Mouse (Mus musculus): ENCODE measurements around the gene Fbxl7.

Gene Fbxl7

DNA sequence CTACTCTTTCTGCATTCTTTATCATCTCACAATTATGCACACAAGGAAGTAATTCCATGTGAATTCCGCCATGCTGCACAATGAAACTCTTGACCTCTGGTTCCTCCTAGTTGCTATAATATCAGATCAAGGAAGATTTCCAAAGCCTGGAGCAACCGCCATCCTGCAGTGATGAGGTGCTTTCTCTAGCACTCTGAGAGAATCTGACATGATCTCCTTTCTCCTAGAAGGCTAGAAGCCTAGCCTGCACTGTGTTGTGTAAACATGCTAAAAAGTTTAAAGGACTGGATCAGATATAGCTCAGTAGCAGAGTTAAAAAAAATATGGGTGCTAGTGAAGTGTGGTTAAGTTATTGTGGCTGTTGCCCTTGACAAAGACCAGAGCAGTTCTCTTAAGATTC is 33.2 kb downstream of the Fbxl7 start:
- Histone ChIP-seq H3K27me3 (ENCODE audit: control insufficient read depth, insufficient read depth, low read length, poor library complexity, severe bottlenecking) (no peaks in the 10 kb centered on the region), H3K36me3 (ENCODE audit: control insufficient read depth, insufficient read depth, low read length, poor library complexity, severe bottlenecking) (no peaks in the 10 kb centered on the region)
- DNase-seq (ENCODE audit: low read depth, low spot score) = no peak

DNA sequence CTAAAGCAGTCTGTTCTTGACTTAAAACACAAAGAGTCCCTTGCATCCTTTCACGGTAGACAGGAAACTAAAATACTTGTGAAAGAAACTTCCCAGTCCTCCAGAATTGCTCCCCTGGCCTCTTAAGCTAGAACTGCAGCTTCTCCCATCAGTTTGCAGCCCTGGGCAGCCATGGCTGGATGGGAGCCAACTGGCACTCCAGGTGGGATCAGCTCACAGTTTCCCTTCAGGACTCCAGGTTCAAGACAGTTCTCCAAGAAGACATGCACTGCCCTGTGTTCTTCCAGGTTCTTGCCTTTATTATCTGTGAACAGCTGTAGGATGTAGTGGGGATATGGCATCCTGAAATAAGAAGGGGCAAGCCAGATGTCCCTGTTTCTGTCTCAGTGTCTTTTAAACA is 45.8 kb downstream of the Fbxl7 start:
- no peaks in the 10 kb centered on the region for H3K36me3 ChIP-seq (ENCODE audit: control insufficient read depth, insufficient read depth, low read length, poor library complexity, severe bottlenecking)
- no peaks in the 10 kb centered on the region for H3K27me3 ChIP-seq (ENCODE audit: control insufficient read depth, insufficient read depth, low read length, poor library complexity, severe bottlenecking)
- DNase-seq (ENCODE audit: low read depth, low spot score) = no peak

DNA sequence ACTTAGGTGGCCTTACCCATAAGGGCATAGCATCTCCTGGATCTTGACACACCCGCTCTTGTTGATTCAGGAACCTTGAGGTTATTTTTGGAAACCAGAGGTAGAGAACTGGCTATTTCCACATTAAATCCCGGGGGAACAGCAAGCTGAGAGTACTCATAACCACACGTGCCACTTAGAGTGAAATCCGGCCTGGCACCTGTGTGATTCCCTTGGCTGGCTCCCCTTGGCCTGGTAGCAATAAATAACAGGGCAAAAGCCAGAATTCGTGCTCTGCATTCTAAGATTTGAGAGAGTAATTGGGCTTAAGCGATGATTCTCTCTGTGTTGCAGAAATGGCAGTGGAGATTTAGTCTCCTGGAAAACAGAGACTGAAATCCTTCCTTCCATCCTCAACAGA is 53.2 kb downstream of the Fbxl7 start:
- Histone ChIP-seq H3K36me3 (ENCODE audit: control insufficient read depth, insufficient read depth, low read length, poor library complexity, severe bottlenecking) (no peaks in the 10 kb centered on the region), H3K27me3 (ENCODE audit: control insufficient read depth, insufficient read depth, low read length, poor library complexity, severe bottlenecking) (no peaks in the 10 kb centered on the region)
- no peak for DNase-seq (ENCODE audit: low read depth, low spot score)

DNA sequence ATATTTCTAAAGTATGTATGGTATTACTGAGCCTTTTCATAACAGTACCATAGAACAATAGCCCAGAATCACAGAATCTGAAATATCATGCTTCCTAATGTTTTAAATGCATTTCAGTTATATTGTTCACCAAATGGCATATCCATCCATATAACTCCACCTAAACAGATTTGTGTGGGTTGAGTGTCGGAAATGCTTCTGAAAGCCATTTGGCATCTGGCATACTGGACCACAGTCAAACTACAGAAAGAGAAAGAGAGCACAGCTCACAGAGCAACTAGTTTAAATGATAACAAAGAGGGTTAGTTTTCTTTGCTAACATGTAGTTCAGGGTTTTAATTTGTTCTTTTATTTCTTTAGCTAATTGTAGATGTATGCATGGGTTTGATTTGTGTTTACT is 57.0 kb downstream of the Fbxl7 start:
- H3K36me3 ChIP-seq (ENCODE audit: control insufficient read depth, insufficient read depth, low read length, poor library complexity, severe bottlenecking) = no peaks in the 10 kb centered on the region
- DNase-seq (ENCODE audit: low read depth, low spot score) = no peak
- no peaks in the 10 kb centered on the region for H3K27me3 ChIP-seq (ENCODE audit: control insufficient read depth, insufficient read depth, low read length, poor library complexity, severe bottlenecking)

DNA sequence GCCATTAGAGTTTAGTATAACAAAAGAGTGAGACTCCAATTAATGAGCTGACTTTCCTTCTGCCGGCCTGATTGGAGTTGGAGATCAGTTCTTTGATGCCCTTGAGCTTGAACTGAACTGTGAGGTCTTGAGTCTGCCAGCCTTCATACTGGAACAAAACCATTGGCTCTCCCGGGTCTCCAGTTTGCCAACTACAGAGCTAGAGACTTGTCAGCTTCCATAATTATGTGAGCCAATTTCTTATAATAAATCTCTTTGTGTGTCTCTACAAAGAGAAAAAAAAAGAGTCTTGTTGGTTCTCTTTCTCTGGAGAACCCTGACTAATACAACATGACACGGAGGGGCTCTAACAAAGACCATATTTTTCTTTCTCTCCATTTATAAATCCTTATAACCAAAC is 58.2 kb downstream of the Fbxl7 start:
- no peak for DNase-seq (ENCODE audit: low read depth, low spot score)
- H3K36me3 ChIP-seq (ENCODE audit: control insufficient read depth, insufficient read depth, low read length, poor library complexity, severe bottlenecking) = no peaks in the 10 kb centered on the region

DNA sequence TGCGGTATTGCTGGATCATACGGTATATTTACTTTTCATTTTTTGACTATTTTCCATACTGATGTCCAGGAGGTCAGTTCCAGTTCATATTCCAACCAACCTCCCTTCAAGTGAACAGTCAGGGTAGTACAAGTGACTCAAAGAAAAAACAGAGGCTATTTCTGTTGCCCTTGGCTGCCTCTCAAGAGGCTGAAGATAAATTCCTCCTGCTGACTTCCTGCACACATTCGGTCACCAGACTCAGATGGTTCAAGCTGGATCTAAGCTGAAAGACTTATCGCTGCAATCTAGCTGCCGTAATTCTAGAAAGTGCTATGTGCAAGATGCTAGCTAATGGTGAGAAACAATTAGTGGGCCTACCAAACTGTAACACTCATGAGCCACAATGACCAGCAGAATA is 61.0 kb downstream of the Fbxl7 start:
- no peaks in the 10 kb centered on the region for H3K27me3 ChIP-seq (ENCODE audit: control insufficient read depth, insufficient read depth, low read length, poor library complexity, severe bottlenecking)
- no peaks in the 10 kb centered on the region for H3K36me3 ChIP-seq (ENCODE audit: control insufficient read depth, insufficient read depth, low read length, poor library complexity, severe bottlenecking)
- no peak for DNase-seq (ENCODE audit: low read depth, low spot score)

More for the DNA sequence above, 58.2 kb downstream of the Fbxl7 start:
- H3K27me3 ChIP-seq (ENCODE audit: control insufficient read depth, insufficient read depth, low read length, poor library complexity, severe bottlenecking) = no peaks in the 10 kb centered on the region

DNA sequence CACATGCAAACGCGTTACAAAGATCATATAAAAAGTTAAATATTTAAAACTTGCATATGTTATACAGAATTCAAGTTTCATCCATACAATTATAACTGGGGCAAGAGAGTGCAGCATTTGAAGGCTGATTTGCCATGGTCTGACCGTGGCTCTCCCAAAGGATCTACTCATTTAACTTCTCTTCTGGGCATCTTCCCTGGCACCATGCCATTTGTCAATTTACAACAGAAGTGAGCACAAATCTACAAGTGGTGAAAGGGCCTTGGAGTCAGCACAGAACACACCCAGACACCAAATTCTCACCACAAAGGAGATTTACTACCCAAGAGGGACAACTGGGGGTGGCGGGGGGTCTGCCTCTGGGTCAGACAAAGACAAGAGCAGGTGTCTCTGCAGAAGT is 64.2 kb downstream of the Fbxl7 start:
- H3K27me3 ChIP-seq (ENCODE audit: control insufficient read depth, insufficient read depth, low read length, poor library complexity, severe bottlenecking) = no peaks in the 10 kb centered on the region
- DNase-seq (ENCODE audit: low read depth, low spot score) = no peak
- H3K36me3 ChIP-seq (ENCODE audit: control insufficient read depth, insufficient read depth, low read length, poor library complexity, severe bottlenecking) = no peaks in the 10 kb centered on the region

DNA sequence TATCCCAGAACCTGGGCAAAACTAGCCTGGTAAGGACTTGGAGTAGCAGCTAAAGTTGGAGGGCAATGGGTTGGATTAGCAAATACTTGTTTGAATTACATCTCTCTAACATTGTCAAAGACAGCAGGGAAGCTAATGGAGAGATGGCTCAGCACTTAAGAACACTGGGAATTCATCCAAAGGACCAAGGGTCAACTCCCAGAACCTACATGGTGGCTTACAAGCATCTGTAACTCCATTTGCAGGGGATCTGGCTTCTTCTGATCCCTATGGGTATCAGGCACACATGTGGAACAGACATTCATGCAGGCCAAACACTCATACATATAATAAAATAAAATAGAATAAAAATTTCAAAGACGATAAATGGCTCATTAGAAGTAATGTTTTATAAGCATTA is 78.4 kb downstream of the Fbxl7 start:
- no peaks in the 10 kb centered on the region for H3K27me3 ChIP-seq (ENCODE audit: control insufficient read depth, insufficient read depth, low read length, poor library complexity, severe bottlenecking)
- H3K36me3 ChIP-seq (ENCODE audit: control insufficient read depth, insufficient read depth, low read length, poor library complexity, severe bottlenecking) = no peaks in the 10 kb centered on the region
- DNase-seq (ENCODE audit: low read depth, low spot score) = no peak

DNA sequence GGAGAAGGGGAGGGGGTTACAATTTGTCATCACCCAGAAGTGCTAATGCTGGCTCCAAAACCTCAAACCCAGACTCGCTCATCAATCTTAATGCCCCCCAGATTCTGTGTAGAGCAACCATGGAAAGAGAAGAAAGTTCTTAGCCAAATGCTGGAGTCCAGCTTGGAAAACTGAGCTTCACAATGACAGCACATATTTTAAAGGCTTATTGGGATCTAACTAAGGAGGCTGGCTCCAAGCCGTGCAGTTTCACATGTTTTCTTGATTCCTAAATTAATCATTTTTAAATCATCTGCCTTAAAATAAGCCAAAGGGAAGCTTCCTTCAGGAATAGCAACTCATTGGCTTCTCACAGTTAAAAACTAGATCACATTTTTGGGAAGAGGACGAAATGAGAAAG is 82.5 kb downstream of the Fbxl7 start:
- H3K36me3 ChIP-seq (ENCODE audit: control insufficient read depth, insufficient read depth, low read length, poor library complexity, severe bottlenecking) = no peaks in the 10 kb centered on the region
- no peaks in the 10 kb centered on the region for H3K27me3 ChIP-seq (ENCODE audit: control insufficient read depth, insufficient read depth, low read length, poor library complexity, severe bottlenecking)
- DNase-seq (ENCODE audit: low read depth, low spot score) = no peak

DNA sequence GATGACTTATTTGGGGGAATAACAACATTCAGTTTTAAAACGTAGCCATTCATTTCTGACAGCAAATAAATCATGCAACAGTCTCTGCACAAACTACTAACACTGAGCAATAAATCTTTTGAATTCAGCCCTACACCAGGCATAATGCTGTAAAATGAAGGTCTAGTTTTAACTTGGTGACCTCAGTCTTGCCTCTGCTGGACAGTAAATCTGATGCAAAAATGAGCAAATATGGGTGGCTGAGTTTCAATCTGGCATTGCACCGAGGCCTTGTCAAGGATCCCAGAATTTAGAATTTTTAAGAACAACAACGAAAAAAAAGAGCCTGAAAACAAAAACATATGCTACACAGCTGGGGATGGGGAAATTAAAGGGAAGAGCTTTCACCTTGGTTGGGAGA is 85.8 kb downstream of the Fbxl7 start:
- DNase-seq (ENCODE audit: low read depth, low spot score) = no peak
- H3K36me3 ChIP-seq (ENCODE audit: control insufficient read depth, insufficient read depth, low read length, poor library complexity, severe bottlenecking) = no peaks in the 10 kb centered on the region

DNA sequence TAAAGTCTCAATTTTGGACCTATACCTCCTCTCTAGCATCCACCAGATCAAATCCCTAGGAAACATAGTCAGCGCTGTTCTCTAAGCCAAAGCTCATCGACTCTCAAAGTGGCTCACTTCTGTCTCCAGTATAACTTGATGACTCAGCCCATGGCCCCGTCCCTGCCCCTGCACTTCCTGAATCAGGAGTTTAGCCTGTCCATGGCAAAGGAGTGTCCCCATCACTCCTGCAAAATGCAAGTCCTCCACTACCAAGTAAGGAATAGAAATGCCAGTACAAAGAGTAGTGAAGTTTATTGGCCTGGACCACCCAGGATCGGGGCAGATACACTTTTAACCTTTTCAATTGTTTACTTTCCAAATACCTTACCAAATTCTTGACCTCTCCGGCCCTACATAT is 91.3 kb downstream of the Fbxl7 start:
- no peaks in the 10 kb centered on the region for H3K36me3 ChIP-seq (ENCODE audit: control insufficient read depth, insufficient read depth, low read length, poor library complexity, severe bottlenecking)
- no peak for DNase-seq (ENCODE audit: low read depth, low spot score)
- no peaks in the 10 kb centered on the region for H3K27me3 ChIP-seq (ENCODE audit: control insufficient read depth, insufficient read depth, low read length, poor library complexity, severe bottlenecking)

More for the DNA sequence above, 85.8 kb downstream of the Fbxl7 start:
- no peaks in the 10 kb centered on the region for H3K27me3 ChIP-seq (ENCODE audit: control insufficient read depth, insufficient read depth, low read length, poor library complexity, severe bottlenecking)

DNA sequence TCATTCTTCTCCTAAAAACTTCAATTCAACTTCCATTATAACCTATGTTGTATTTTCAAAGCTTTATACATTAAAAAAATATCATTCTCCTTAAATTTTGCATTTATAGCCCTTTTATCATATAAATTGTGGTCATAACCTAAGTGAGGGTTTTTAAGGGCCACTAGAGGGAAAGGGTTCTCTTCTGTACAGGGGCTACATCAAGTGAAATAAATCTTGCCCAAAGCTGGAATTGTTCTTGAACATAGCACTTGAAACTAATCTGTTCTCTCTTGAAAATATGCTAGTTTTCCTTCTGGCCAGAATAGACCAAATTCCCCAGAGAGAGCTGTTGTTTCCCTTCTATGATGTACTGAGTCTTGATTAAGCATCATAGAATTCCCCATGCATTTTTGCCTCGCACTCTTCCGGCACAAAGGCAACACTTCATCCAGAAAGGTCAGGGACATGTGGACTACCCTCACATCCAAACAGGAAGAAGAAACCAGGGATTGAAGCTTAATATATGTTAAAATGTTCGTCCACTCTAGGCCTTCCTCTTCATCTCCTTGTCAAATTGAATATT is 95.8 kb downstream of the Fbxl7 start:
- no peak for DNase-seq (ENCODE audit: low read depth, low spot score)
- Histone ChIP-seq H3K27me3 (ENCODE audit: control insufficient read depth, insufficient read depth, low read length, poor library complexity, severe bottlenecking) (no peaks in the 10 kb centered on the region), H3K36me3 (ENCODE audit: control insufficient read depth, insufficient read depth, low read length, poor library complexity, severe bottlenecking) (no peaks in the 10 kb centered on the region)

DNA sequence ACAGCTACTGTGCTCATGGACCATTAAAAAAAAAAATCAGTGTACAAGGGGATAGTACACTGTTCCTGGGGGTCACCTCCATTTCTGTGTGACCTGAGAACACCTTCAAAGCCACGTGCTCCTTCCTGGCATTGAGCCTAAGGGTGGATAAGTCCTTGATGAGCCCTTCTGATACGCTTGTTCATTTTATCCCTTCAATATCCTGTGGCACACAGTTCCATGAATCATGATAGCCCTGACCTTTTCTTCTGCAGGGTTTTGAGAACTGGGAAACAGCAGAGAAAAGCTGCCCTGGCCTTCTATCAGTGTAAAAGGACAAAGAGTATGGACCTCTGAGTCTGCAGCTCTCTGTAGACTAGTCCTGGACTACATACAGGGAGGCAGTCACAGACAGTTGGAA is 99.4 kb downstream of the Fbxl7 start:
- no peak for DNase-seq (ENCODE audit: low read depth, low spot score)
- Histone ChIP-seq H3K27me3 (ENCODE audit: control insufficient read depth, insufficient read depth, low read length, poor library complexity, severe bottlenecking) (no peaks in the 10 kb centered on the region), H3K36me3 (ENCODE audit: control insufficient read depth, insufficient read depth, low read length, poor library complexity, severe bottlenecking) (no peaks in the 10 kb centered on the region)

DNA sequence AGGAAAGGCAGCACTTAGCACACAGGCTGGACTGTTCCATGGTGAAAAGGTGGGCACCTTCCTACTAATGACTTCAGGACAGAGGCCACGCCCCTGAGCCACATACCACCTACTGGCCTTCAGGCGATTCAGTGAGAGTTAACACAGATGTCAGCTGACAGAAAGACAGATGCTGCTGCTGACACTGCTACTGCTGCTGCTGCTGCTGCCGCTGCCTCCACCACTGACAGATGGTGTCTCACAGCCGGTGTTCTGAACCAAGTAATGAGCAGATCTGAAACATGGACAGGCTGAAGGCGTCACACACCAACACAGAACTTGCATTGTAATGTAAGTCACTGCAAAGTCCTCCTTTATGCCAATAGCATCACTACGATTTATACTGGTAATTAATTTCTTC is 99.9 kb downstream of the Fbxl7 start:
- H3K27me3 ChIP-seq (ENCODE audit: control insufficient read depth, insufficient read depth, low read length, poor library complexity, severe bottlenecking) = no peaks in the 10 kb centered on the region
- H3K36me3 ChIP-seq (ENCODE audit: control insufficient read depth, insufficient read depth, low read length, poor library complexity, severe bottlenecking) = no peaks in the 10 kb centered on the region
- no peak for DNase-seq (ENCODE audit: low read depth, low spot score)

DNA sequence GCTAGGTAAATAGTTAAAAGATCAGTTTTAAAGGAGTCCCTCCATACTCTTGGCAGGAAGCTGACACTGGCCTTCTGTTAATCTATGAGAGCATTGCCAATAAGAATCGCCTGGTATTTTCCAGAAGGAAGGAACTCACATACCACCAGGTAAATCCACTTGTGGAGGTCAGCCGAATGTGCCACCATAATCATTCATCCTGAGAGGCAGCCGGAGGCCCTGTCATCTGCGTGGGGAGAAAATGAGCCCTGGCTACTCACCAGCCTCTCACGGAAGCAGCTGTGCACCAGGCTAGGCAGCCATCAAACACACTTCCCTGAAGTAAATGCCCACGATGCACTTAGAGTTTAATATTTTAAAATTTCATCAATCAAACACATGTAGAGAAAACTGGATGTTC is 108.2 kb downstream of the Fbxl7 start:
- Histone ChIP-seq H3K27me3 (ENCODE audit: control insufficient read depth, insufficient read depth, low read length, poor library complexity, severe bottlenecking) (no peaks in the 10 kb centered on the region), H3K36me3 (ENCODE audit: control insufficient read depth, insufficient read depth, low read length, poor library complexity, severe bottlenecking) (no peaks in the 10 kb centered on the region)
- no peak for DNase-seq (ENCODE audit: low read depth, low spot score)

DNA sequence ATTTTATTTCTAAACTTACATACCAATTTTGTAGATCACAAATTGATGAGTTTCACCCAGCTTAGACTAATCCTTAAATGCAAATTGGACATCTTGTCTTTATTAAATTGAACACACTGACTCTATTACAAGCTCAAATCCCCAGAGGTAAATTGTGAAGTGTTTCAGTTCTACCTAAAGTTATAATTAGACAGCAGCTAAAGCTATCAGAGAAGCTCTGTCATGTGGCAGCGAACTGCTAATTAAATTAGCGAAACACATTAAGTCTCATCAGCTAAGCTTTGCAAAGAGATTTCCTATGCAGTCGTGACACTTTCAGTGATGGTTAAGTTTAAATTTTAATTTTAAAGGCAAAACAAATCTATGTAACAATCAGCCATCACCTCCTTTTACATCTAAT is 114.8 kb downstream of the Fbxl7 start:
- Histone ChIP-seq H3K36me3 (ENCODE audit: control insufficient read depth, insufficient read depth, low read length, poor library complexity, severe bottlenecking) (no peaks in the 10 kb centered on the region), H3K27me3 (ENCODE audit: control insufficient read depth, insufficient read depth, low read length, poor library complexity, severe bottlenecking) (no peaks in the 10 kb centered on the region)
- DNase-seq (ENCODE audit: low read depth, low spot score) = no peak
